Mouse (Mus musculus): ENCODE measurements around the gene Fignl1. TPM values are rescaled to one million over a fixed set of nuclear protein-coding genes. Genes with fewer than 3 reads are reported as not detected.

Gene Fignl1
- polyA plus RNA-seq, 1 experiment from 2014 or later = 40.4 TPM

DNA sequence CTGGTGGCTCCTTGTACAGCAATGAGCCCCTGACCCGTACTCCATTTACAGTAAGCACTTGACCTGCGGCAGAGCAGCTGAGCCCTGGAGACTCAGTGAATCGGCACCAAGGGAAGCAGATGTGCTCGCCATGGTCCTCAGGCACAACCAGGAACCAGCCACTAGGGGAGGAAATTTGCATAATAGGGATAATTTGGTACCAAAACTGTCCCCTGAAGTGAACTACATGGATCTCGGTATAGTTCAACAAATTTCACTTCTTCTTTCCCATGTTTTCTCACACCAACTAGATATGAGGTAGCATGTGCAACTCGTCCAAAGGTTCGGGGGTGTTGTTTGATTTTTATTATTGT is 32.0 kb downstream of the Fignl1 start:
- WGBS = 83% methylated on average over 7 of the region's 7 CpGs
- H3K9me3 ChIP-seq (ENCODE audit: control insufficient read depth, low read length) = no peaks in the 10 kb centered on the region
- H3K27me3 ChIP-seq (replicated peaks; ENCODE audit: control insufficient read depth, insufficient read depth, low read length) = no peaks in the 10 kb centered on the region
- no peak overlapping the region for H3K27ac ChIP-seq (ENCODE audit: low read length)
- H3K4me2 ChIP-seq (ENCODE audit: low read depth, low read length) = no peak overlapping the region
- no peak overlapping the region for H3K9ac ChIP-seq (ENCODE audit: low read depth, low read length)
- H3K36me3 ChIP-seq (ENCODE audit: control insufficient read depth, insufficient read depth, low read length) = no peaks in the 10 kb centered on the region
- no peaks in the 10 kb centered on the region for H3K4me1 ChIP-seq (ENCODE audit: control insufficient read depth, insufficient read depth, low read length)
- no peak overlapping the region for H3K4me3 ChIP-seq (ENCODE audit: low read length)
- ATAC-seq = no peak

GRCm38 (mm10) chr11:11776071-11776821 is 32.5 kb downstream of the Fignl1 start:
- no peak overlapping the region for H3K27ac ChIP-seq (ENCODE audit: low read length)
- no peaks in the 10 kb centered on the region for H3K36me3 ChIP-seq (ENCODE audit: control insufficient read depth, insufficient read depth, low read length)
- no peak for ATAC-seq
- no peak overlapping the region for H3K4me2 ChIP-seq (ENCODE audit: low read depth, low read length)
- no peak overlapping the region for H3K4me3 ChIP-seq (ENCODE audit: low read length)
- no peaks in the 10 kb centered on the region for H3K27me3 ChIP-seq (replicated peaks; ENCODE audit: control insufficient read depth, insufficient read depth, low read length)
- no peaks in the 10 kb centered on the region for H3K4me1 ChIP-seq (ENCODE audit: control insufficient read depth, insufficient read depth, low read length)
- no peak overlapping the region for H3K9ac ChIP-seq (ENCODE audit: low read depth, low read length)
- WGBS = 66% methylated on average over 4 of the region's 4 CpGs
- H3K9me3 ChIP-seq (ENCODE audit: control insufficient read depth, low read length) = no peaks in the 10 kb centered on the region

DNA sequence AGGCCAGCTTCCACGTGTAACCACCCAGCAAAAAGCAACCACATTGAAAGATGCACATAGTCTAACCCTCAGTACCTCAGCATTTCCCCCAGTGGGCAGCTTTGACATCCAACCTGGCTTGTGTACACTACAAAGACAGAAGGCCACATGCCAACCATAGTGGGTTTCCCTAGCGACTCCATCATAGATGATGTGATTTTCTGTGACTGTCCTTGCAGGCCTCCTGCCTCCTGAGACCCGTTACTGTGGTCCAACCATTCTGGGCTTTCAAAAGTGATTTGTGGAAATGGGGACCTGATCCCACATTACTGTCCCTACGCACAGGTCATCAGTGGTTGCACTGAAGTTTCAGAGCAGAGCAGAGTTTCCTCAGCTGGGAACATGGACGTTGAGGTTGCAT is 33.9 kb downstream of the Fignl1 start:
- no peak overlapping the region for H3K4me2 ChIP-seq (ENCODE audit: low read depth, low read length)

GRCm38 (mm10) chr11:11774384-11774783 is 34.4 kb downstream of the Fignl1 start:
- H3K27ac ChIP-seq (ENCODE audit: low read length) = no peak overlapping the region
- no peak for ATAC-seq
- H3K4me2 ChIP-seq (ENCODE audit: low read depth, low read length) = no peak overlapping the region
- H3K4me3 ChIP-seq (ENCODE audit: low read length) = no peak overlapping the region
- no peaks in the 10 kb centered on the region for H3K27me3 ChIP-seq (replicated peaks; ENCODE audit: control insufficient read depth, insufficient read depth, low read length)
- H3K9me3 ChIP-seq (ENCODE audit: control insufficient read depth, low read length) = no peaks in the 10 kb centered on the region
- no peak overlapping the region for H3K9ac ChIP-seq (ENCODE audit: low read depth, low read length)
- no peaks in the 10 kb centered on the region for H3K4me1 ChIP-seq (ENCODE audit: control insufficient read depth, insufficient read depth, low read length)
- WGBS = 92% methylated on average over 4 of the region's 4 CpGs
- no peaks in the 10 kb centered on the region for H3K36me3 ChIP-seq (ENCODE audit: control insufficient read depth, insufficient read depth, low read length)

More for the DNA sequence above, 33.9 kb downstream of the Fignl1 start:
- Histone ChIP-seq H3K9ac (ENCODE audit: low read depth, low read length) (no peak overlapping the region), H3K4me1 (ENCODE audit: control insufficient read depth, insufficient read depth, low read length) (no peaks in the 10 kb centered on the region), H3K36me3 (ENCODE audit: control insufficient read depth, insufficient read depth, low read length) (no peaks in the 10 kb centered on the region), H3K9me3 (ENCODE audit: control insufficient read depth, low read length) (no peaks in the 10 kb centered on the region), H3K27ac (ENCODE audit: low read length) (no peak overlapping the region), H3K4me3 (ENCODE audit: low read length) (no peak overlapping the region), H3K27me3 (replicated peaks; ENCODE audit: control insufficient read depth, insufficient read depth, low read length) (no peaks in the 10 kb centered on the region)
- ATAC-seq = no peak
- WGBS = 82% methylated on average over 5 of the region's 5 CpGs

- no peak overlapping the region for H3K27ac ChIP-seq (ENCODE audit: low read length)
- no peaks in the 10 kb centered on the region for H3K4me1 ChIP-seq (ENCODE audit: control insufficient read depth, insufficient read depth, low read length)
- no peaks in the 10 kb centered on the region for H3K36me3 ChIP-seq (ENCODE audit: control insufficient read depth, insufficient read depth, low read length)
- H3K27me3 ChIP-seq (replicated peaks; ENCODE audit: control insufficient read depth, insufficient read depth, low read length) = no peaks in the 10 kb centered on the region
- H3K9ac ChIP-seq (ENCODE audit: low read depth, low read length) = no peak overlapping the region
- WGBS = 86% methylated on average over 4 of the region's 4 CpGs
- H3K4me2 ChIP-seq (ENCODE audit: low read depth, low read length) = no peak overlapping the region
- H3K4me3 ChIP-seq (ENCODE audit: low read length) = no peak overlapping the region
- no peaks in the 10 kb centered on the region for H3K9me3 ChIP-seq (ENCODE audit: control insufficient read depth, low read length)
- no peak for ATAC-seq
Observed at GRCm38 (mm10) chr11:11772196-11772595, 36.6 kb downstream of the Fignl1 start.

DNA sequence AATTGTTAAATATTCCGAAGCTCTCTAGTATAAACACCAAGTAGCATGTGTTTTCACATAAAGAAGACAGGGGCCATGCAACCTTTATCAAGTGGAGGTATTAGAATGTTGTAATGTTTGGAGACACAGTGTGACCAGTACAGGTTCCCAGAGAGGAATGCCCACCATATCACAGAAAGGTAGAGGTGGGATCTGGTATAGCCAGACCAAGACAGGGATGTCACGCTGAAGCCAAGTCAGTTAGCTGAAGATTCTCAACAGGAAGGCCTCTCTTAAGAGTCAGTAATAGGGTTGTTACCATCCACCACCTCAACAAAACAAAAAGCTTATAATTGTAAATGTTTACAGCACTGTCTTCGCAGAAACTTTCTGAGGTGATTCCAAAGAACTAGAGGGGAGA is 38.1 kb downstream of the Fignl1 start:
- ATAC-seq = no peak

GRCm38 (mm10) chr11:11769281-11769680 is 39.5 kb downstream of the Fignl1 start:
- Histone ChIP-seq H3K9me3 (ENCODE audit: control insufficient read depth, low read length) (no peaks in the 10 kb centered on the region), H3K4me2 (ENCODE audit: low read depth, low read length) (no peak overlapping the region), H3K9ac (ENCODE audit: low read depth, low read length) (no peak overlapping the region), H3K4me1 (ENCODE audit: control insufficient read depth, insufficient read depth, low read length) (no peaks in the 10 kb centered on the region), H3K4me3 (ENCODE audit: low read length) (no peak overlapping the region), H3K27ac (ENCODE audit: low read length) (no peak overlapping the region), H3K36me3 (ENCODE audit: control insufficient read depth, insufficient read depth, low read length) (no peaks in the 10 kb centered on the region), H3K27me3 (replicated peaks; ENCODE audit: control insufficient read depth, insufficient read depth, low read length) (no peaks in the 10 kb centered on the region)
- ATAC-seq = no peak
- 91% methylated on average over 20 of the region's 20 CpGs for WGBS

More for the DNA sequence above, 38.1 kb downstream of the Fignl1 start:
- H3K4me3 ChIP-seq (ENCODE audit: low read length) = no peak overlapping the region
- no peak overlapping the region for H3K9ac ChIP-seq (ENCODE audit: low read depth, low read length)
- no peak overlapping the region for H3K4me2 ChIP-seq (ENCODE audit: low read depth, low read length)
- H3K27ac ChIP-seq (ENCODE audit: low read length) = no peak overlapping the region
- H3K27me3 ChIP-seq (replicated peaks; ENCODE audit: control insufficient read depth, insufficient read depth, low read length) = no peaks in the 10 kb centered on the region
- no peaks in the 10 kb centered on the region for H3K36me3 ChIP-seq (ENCODE audit: control insufficient read depth, insufficient read depth, low read length)
- H3K4me1 ChIP-seq (ENCODE audit: control insufficient read depth, insufficient read depth, low read length) = no peaks in the 10 kb centered on the region
- no peaks in the 10 kb centered on the region for H3K9me3 ChIP-seq (ENCODE audit: control insufficient read depth, low read length)
- WGBS = 84% methylated on average over 3 of the region's 3 CpGs

- no peaks in the 10 kb centered on the region for H3K36me3 ChIP-seq (ENCODE audit: control insufficient read depth, insufficient read depth, low read length)
- no peak overlapping the region for H3K27ac ChIP-seq (ENCODE audit: low read length)
- H3K4me1 ChIP-seq (ENCODE audit: control insufficient read depth, insufficient read depth, low read length) = no peaks in the 10 kb centered on the region
- WGBS = 79% methylated on average over 2 of the region's 2 CpGs
- no peak for ATAC-seq
- no peaks in the 10 kb centered on the region for H3K9me3 ChIP-seq (ENCODE audit: control insufficient read depth, low read length)
- no peaks in the 10 kb centered on the region for H3K27me3 ChIP-seq (replicated peaks; ENCODE audit: control insufficient read depth, insufficient read depth, low read length)
- H3K4me3 ChIP-seq (ENCODE audit: low read length) = no peak overlapping the region
- no peak overlapping the region for H3K4me2 ChIP-seq (ENCODE audit: low read depth, low read length)
- no peak overlapping the region for H3K9ac ChIP-seq (ENCODE audit: low read depth, low read length)
Observed at GRCm38 (mm10) chr11:11768057-11768456, 40.7 kb downstream of the Fignl1 start.

DNA sequence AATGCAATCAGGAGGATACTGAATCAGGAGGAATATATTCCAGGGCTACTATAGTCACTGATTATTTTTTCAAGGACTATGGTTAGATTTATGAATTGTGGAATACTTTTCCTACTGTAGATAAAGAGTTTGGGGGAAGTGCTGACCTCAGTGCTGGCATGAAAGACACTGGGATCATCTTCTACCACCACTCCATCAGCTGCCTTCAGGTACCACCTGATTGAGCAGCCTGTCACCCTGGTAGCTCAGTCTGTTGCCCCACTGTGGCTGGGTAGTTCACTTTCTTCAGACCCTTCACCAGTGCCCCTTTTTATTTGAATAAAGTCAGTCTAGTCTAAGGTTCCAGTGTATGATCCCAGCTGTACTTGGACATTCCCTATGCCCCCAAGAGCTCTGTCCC is 42.0 kb downstream of the Fignl1 start:
- H3K9me3 ChIP-seq (ENCODE audit: control insufficient read depth, low read length) = no peaks in the 10 kb centered on the region
- H3K27me3 ChIP-seq (replicated peaks; ENCODE audit: control insufficient read depth, insufficient read depth, low read length) = no peaks in the 10 kb centered on the region
- H3K27ac ChIP-seq (ENCODE audit: low read length) = no peak overlapping the region
- no peak for ATAC-seq
- no peak overlapping the region for H3K9ac ChIP-seq (ENCODE audit: low read depth, low read length)
- no peak overlapping the region for H3K4me3 ChIP-seq (ENCODE audit: low read length)
- H3K36me3 ChIP-seq (ENCODE audit: control insufficient read depth, insufficient read depth, low read length) = no peaks in the 10 kb centered on the region
- H3K4me1 ChIP-seq (ENCODE audit: control insufficient read depth, insufficient read depth, low read length) = no peaks in the 10 kb centered on the region
- no peak overlapping the region for H3K4me2 ChIP-seq (ENCODE audit: low read depth, low read length)

DNA sequence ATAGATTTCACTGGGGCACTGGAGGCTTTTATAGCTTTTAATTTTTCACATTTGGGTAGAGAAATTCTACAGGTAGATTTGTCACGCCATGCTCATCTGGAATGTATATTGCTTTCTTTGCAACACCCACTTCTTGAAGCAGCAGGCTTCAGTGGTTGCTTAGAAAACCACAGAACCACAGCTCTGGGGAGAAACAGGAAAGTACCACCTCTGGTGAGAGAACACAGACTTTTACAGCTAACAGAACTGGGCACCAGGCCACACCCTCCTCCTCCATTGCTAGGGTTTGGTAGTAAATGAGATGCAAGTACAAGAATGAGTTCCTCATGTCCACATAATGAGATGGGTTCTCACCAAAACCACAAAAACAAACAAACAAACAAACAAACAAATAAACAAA is 42.7 kb downstream of the Fignl1 start:
- Histone ChIP-seq H3K27me3 (replicated peaks; ENCODE audit: control insufficient read depth, insufficient read depth, low read length) (no peaks in the 10 kb centered on the region), H3K27ac (ENCODE audit: low read length) (no peak overlapping the region), H3K9ac (ENCODE audit: low read depth, low read length) (no peak overlapping the region), H3K4me3 (ENCODE audit: low read length) (no peak overlapping the region), H3K9me3 (ENCODE audit: control insufficient read depth, low read length) (no peaks in the 10 kb centered on the region), H3K4me2 (ENCODE audit: low read depth, low read length) (no peak overlapping the region), H3K36me3 (ENCODE audit: control insufficient read depth, insufficient read depth, low read length) (no peaks in the 10 kb centered on the region), H3K4me1 (ENCODE audit: control insufficient read depth, insufficient read depth, low read length) (no peaks in the 10 kb centered on the region)
- no peak for ATAC-seq
- WGBS = 92% methylated on average over 1 of the region's 1 CpGs

Measured in intestine, embryonic 16.5 days (tissue).